Mouse (Mus musculus) CH12.LX (cell line): Measurements from ENCODE around the gene Ccdc6.

Experiments
- CTCF ChIP-seq, 2 experiments: IDR thresholded peaks in 1 of 2; conservative IDR thresholded peaks in 1 of 2; 2 replicates each; pipeline ENCODE4 v1.5.1; 2011 to 2012; ENCODE audit warnings: low read depth in 2 of 2, low read length in 2 of 2, improper control_type of control experiment in 1 of 2, inconsistent platforms in 1 of 2, mild to moderate bottlenecking in 1 of 2, moderate library complexity in 1 of 2
- EP300 ChIP-seq: IDR thresholded peaks from 2 replicates; pipeline ENCODE4 v1.6.1; 2011; ENCODE audit warnings: low read length, improper control_type of control experiment
- HCFC1 ChIP-seq: IDR thresholded peaks from 2 replicates; pipeline ENCODE4 v1.6.1; 2012; ENCODE audit warnings: low read depth, mild to moderate bottlenecking, inconsistent platforms, low read length, improper control_type of control experiment
- JUND ChIP-seq: conservative IDR thresholded peaks from 2 replicates; pipeline ENCODE4 v1.6.1; 2011; ENCODE audit warnings: low read depth, low read length, improper control_type of control experiment
- MAX ChIP-seq: IDR thresholded peaks from 2 replicates; pipeline ENCODE4 v1.6.1; 2011; ENCODE audit warnings: low read length, improper control_type of control experiment
- POLR2A ChIP-seq: IDR thresholded peaks from 2 replicates; pipeline ENCODE4 v1.6.1; 2011; ENCODE audit warnings: low read depth, mild to moderate bottlenecking, improper control_type of control experiment, low read length
- POLR2AphosphoS2 ChIP-seq: IDR thresholded peaks from 2 replicates; pipeline ENCODE4 v1.6.1; 2011; ENCODE audit warnings: low read depth, low read length, improper control_type of control experiment
- SIN3A ChIP-seq: IDR thresholded peaks from 2 replicates; pipeline ENCODE4 v1.6.1; 2012; ENCODE audit warnings: low read length, improper control_type of control experiment, inconsistent platforms
- ZNF384 ChIP-seq: IDR thresholded peaks from 2 replicates; pipeline ENCODE4 v1.6.1; 2012; ENCODE audit warnings: low read depth, low read length, improper control_type of control experiment, inconsistent platforms

DNA sequence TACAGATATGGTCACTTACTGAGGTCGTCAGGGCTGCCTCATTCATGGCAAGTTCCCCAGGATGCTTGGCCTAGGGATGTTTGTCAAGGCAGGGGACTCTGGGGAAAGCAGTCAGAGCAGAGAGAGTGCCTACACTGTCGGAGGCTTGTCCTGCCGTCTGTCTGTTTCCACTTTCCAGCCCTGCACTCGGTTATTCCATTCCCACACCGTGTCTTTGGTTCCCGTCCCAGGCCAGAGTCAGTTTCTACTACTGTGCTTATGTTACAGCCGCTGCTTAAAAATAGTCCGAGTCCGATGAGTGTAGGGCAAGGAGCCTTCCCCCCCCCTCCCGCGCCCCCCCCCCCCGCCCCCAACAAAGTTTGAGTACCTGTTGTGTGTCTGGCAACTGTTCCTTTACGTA, 11.1 kb downstream of the Ccdc6 start:
- TF ChIP-seq ZNF384 (no peak), POLR2AphosphoS2 (no peak), MAX (no peak), SIN3A (no peak), POLR2A (no peak), EP300 (no peak), JUND (no peak), HCFC1 (no peak), CTCF (conservative IDR thresholded peaks at IDR 0.05 in 1 of 2, IDR thresholded peaks at IDR 0.05 in 1 of 2; ENCODE audit: low read depth in 2 of 2, low read length in 2 of 2) (no peak)
